Mouse (Mus musculus) ES-Bruce4 (cell line): ENCODE measurements around the gene Cisd2. TPM values are rescaled to one million over a fixed set of nuclear protein-coding genes. Genes with fewer than 3 reads are reported as not detected.

Source experiments
- H3K27ac ChIP-seq: 2 replicates; pipeline ENCODE4 v1.5.1; 2012; ENCODE audit warnings: low read length, inconsistent platforms; ENCODE audit not compliant: insufficient read depth
- H3K27me3 ChIP-seq: 2 replicates; pipeline ENCODE4 v1.6.1; 2012; ENCODE audit warnings: mild to moderate bottlenecking, low read length, inconsistent platforms; ENCODE audit not compliant: control insufficient read depth, poor library complexity, insufficient read depth, severe bottlenecking
- H3K36me3 ChIP-seq: 2 replicates; pipeline ENCODE4 v1.6.1; 2012; ENCODE audit warnings: inconsistent platforms, mild to moderate bottlenecking, low read length, moderate library complexity; ENCODE audit not compliant: control insufficient read depth, poor library complexity, insufficient read depth, severe bottlenecking
- H3K4me1 ChIP-seq: one replicate; pipeline ENCODE4 v1.8.1; 2011; ENCODE audit warnings: low read length; ENCODE audit not compliant: control insufficient read depth, insufficient read depth
- H3K4me3 ChIP-seq: 2 replicates; pipeline ENCODE4 v1.5.1; 2011; ENCODE audit warnings: low read depth, mild to moderate bottlenecking, low read length
- H3K9ac ChIP-seq: 2 replicates; pipeline ENCODE4 v1.6.1; 2012; ENCODE audit warnings: low read depth, mild to moderate bottlenecking, inconsistent platforms; ENCODE audit not compliant: poor library complexity, severe bottlenecking
- H3K9me3 ChIP-seq: replicated peaks from 2 replicates; pipeline ENCODE4 v1.6.1; 2012; ENCODE audit warnings: mild to moderate bottlenecking, low read length, inconsistent platforms; ENCODE audit not compliant: control insufficient read depth, poor library complexity, insufficient read depth, severe bottlenecking
- CTCF ChIP-seq: IDR thresholded peaks from one replicate; pipeline ENCODE4 v1.8.1; 2011; ENCODE audit warnings: low read depth, low read length
- EP300 ChIP-seq: IDR thresholded peaks from 2 replicates; pipeline ENCODE4 v1.6.1; 2011; ENCODE audit warnings: low read depth, low read length; ENCODE audit not compliant: insufficient read depth
- POLR2A ChIP-seq: IDR thresholded peaks from one replicate; pipeline ENCODE4 v1.8.1; 2011; ENCODE audit warnings: low read length; ENCODE audit not compliant: insufficient read depth
- polyA plus RNA-seq: library from polyadenylated mRNA; stranded (reverse); fragments of >200 nt; gene quantifications from 2 replicates; pipeline ENCODE4 v1.2.4, GENCODE M21; 2011; ENCODE audit warnings: low read depth; ENCODE audit not compliant: missing spikeins, insufficient read depth, insufficient read length

Cisd2 gene
- polyA plus RNA-seq, 1 experiment = 24.7 TPM

DNA sequence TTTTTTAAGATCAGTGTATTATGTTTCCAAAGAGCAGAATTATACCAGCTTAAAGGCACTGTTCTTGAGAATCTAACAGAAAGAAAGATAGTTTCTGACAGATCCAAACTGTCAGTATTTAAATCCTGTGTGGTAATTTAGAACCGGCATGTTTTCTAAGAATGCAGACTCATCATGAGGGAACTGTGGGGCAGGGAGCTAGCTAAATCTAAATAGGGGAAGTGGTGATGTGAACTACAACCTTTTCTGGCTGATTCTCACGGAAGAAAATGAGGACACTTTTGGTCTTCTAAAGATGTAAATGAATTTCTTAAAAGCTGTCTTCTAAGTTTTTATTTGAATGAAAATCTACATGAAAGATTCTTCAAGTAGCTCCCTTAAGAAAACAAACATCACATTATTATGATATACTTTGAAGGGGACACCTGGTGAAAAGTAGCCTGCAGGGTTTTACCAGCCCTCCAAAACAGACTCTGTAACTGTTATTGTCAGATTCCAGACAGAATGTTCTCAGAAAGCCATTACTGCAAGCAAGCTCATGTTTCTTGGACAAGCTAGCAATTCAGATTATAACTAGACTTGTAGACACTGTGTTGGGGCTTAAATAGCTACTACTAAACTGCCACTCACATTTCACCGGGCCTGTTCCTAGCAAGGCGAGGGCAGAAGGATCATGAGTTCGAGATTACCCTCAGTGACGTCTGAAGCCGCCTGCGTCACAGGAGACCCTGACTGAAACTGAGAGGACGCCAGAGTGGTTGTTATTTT lies 3.0 kb downstream of the Cisd2 start:
- no peak overlapping the region for H3K27ac ChIP-seq
- no peak for TF ChIP-seq CTCF
- no peak for TF ChIP-seq POLR2A
- no peak for TF ChIP-seq EP300
- no peaks in the 10 kb centered on the region; the same call in 1 of the 2 replicates for H3K36me3 ChIP-seq
- no peaks in the 10 kb centered on the region for H3K27me3 ChIP-seq
- peaks cover 2% of the 10 kb centered on the region for H3K4me1 ChIP-seq
- H3K9ac ChIP-seq = no peak overlapping the region
- no peak overlapping the region for H3K4me3 ChIP-seq
- no peaks in the 10 kb centered on the region for H3K9me3 ChIP-seq

GRCm38 (mm10) chr3:135417799-135418198 lies 5.9 kb downstream of the Cisd2 start:
- Histone ChIP-seq H3K4me1 (peaks cover 2% of the 10 kb centered on the region), H3K9ac (no peak overlapping the region), H3K4me3 (no peak overlapping the region), H3K9me3 (no peaks in the 10 kb centered on the region), H3K27ac (no peak overlapping the region), H3K27me3 (no peaks in the 10 kb centered on the region), H3K36me3 (no peaks in the 10 kb centered on the region; the same call in 1 of the 2 replicates)
- TF ChIP-seq POLR2A = no peak
- no peak for TF ChIP-seq EP300
- no peak for TF ChIP-seq CTCF

DNA sequence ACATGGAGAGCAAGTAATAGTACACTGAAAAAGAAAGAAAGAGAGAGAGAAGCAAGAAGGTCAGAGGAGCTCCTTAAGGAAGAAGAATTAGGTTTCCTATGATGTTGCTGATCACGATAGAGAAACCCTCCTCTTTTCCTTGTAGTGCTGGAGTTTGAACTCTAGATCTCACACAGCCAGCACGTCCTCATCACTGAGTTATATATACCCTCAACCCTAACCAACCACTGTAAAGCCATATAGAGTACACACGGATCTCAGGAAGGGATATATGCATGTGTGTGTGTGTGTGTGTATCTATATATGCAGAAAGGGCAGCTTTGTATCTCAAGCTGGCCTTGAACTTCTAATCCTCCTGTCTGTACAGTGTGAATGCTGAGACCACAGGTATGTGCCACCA lies 6.5 kb downstream of the Cisd2 start:
- Histone ChIP-seq H3K36me3 (no peaks in the 10 kb centered on the region; the same call in 1 of the 2 replicates), H3K4me3 (no peak overlapping the region), H3K9ac (no peak overlapping the region), H3K4me1 (peaks cover 2% of the 10 kb centered on the region), H3K27ac (no peak overlapping the region), H3K9me3 (no peaks in the 10 kb centered on the region), H3K27me3 (no peaks in the 10 kb centered on the region)
- TF ChIP-seq POLR2A (no peak), EP300 (no peak), CTCF (no peak)

DNA sequence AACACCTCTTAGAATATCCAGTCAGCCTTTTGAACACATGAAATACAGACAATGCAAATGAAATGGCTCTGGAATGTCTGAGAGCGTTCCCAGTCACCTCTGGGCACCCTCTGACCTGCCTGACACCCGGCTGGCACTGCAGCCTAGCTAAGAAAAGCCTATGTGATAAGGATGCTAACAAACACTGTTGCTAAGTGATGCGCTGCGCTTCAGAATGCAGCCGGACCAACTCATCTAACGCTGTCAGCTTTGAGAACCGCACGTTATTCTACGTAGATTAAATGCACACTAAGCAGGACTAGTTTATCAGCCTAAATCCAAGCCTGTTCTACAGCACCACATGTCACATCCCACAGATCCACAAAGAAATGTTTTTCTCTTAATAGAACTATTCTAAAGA lies 11.9 kb downstream of the Cisd2 start:
- H3K4me3 ChIP-seq = no peak overlapping the region
- H3K36me3 ChIP-seq = no peaks in the 10 kb centered on the region
- H3K9ac ChIP-seq = no peak overlapping the region
- no peaks in the 10 kb centered on the region for H3K4me1 ChIP-seq
- no peaks in the 10 kb centered on the region for H3K27me3 ChIP-seq
- H3K27ac ChIP-seq = no peak overlapping the region
- no peak for TF ChIP-seq CTCF
- no peak for TF ChIP-seq EP300
- TF ChIP-seq POLR2A = no peak
- no peaks in the 10 kb centered on the region for H3K9me3 ChIP-seq

DNA sequence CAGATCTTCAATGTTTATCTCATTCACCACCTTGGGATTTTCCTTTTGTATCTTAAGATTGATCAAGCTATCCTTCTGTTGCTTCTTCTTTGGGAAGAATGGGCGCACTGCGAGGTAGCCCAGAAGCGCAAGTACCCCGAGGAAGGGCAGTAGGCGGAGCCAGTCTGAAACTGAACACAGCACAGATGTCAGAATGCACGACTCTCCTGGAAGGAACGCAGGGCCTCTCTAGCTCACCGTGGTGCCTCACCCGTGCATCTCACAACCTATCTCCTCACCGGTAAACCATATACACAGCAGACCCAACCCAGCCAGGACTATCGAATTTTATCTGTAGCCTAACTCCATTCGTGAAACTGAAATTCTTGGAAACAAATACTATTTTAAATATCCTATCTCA lies 12.7 kb downstream of the Cisd2 start:
- H3K9ac ChIP-seq = no peak overlapping the region
- H3K27me3 ChIP-seq = no peaks in the 10 kb centered on the region
- TF ChIP-seq POLR2A (no peak), EP300 (no peak), CTCF (no peak)
- H3K36me3 ChIP-seq = no peaks in the 10 kb centered on the region
- H3K4me3 ChIP-seq = no peak overlapping the region
- H3K27ac ChIP-seq = no peak overlapping the region
- no peaks in the 10 kb centered on the region for H3K4me1 ChIP-seq
- H3K9me3 ChIP-seq = no peaks in the 10 kb centered on the region

DNA sequence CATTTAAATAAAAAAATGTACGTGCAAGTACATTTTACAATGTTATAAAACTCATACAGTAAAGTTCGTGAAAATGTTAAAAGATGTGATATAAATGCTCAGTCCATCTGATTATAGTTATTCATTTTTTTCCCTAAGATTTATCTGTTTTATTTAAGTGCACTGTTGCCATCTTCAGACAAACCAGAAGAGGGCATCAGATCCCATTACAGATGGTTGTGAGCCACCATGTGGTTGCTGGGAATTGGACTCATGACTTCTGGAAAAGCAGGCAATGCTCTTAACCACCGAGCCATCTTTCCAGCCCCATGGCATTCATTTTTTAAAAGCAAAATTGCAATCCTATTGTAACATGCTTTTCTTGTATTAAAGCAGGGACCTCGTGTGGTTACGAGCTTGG lies 14.5 kb downstream of the Cisd2 start:
- Histone ChIP-seq H3K9ac (no peak overlapping the region), H3K4me1 (no peaks in the 10 kb centered on the region), H3K27ac (no peak overlapping the region), H3K4me3 (no peak overlapping the region), H3K36me3 (no peaks in the 10 kb centered on the region), H3K27me3 (no peaks in the 10 kb centered on the region), H3K9me3 (no peaks in the 10 kb centered on the region; the same call in 1 of the 2 replicates)
- peak; percentile 7 for TF ChIP-seq CTCF
- TF ChIP-seq POLR2A = no peak
